Mouse (Mus musculus) mature B cell (primary cell): ENCODE data around the gene Traf7.

Experiments used
- in situ Hi-C: fragments of 300-500 bp; cut with MboI; formaldehyde crosslinking; loops from 2 replicates; pipeline ENCODE4 v1.14.3; 2019

Gene Traf7

GRCm38 (mm10) chr17:24507806-24508460, 19.8 kb downstream of the Traf7 start:
- in situ Hi-C loops, result no loop called here

GRCm38 (mm10) chr17:24507129-24507664, 20.5 kb downstream of the Traf7 start:
- in situ Hi-C loops, result no loop called here

- in situ Hi-C loops, result no loop called here
Observed at GRCm38 (mm10) chr17:24506332-24507070, 21.2 kb downstream of the Traf7 start.

GRCm38 (mm10) chr17:24505286-24505955, 22.3 kb downstream of the Traf7 start:
- in situ Hi-C loops, result no loop called here

GRCm38 (mm10) chr17:24504085-24504484, 23.7 kb downstream of the Traf7 start:
- in situ Hi-C loops, result no loop called here

- in situ Hi-C loops, result no loop called here
Observed at GRCm38 (mm10) chr17:24502208-24502607, 25.5 kb downstream of the Traf7 start.

GRCm38 (mm10) chr17:24496026-24496425, 31.7 kb downstream of the Traf7 start:
- in situ Hi-C loops, result no loop called here

- in situ Hi-C loops, result no loop called here
Observed at GRCm38 (mm10) chr17:24495443-24495842, 32.3 kb downstream of the Traf7 start.

- in situ Hi-C loops, result no loop called here
Observed at GRCm38 (mm10) chr17:24494627-24495335, 33.0 kb downstream of the Traf7 start.

GRCm38 (mm10) chr17:24490399-24490798, 37.3 kb downstream of the Traf7 start:
- in situ Hi-C loops, result no loop called here

GRCm38 (mm10) chr17:24489265-24490030, 38.3 kb downstream of the Traf7 start:
- in situ Hi-C loops, result no loop called here

GRCm38 (mm10) chr17:24488662-24489264, 39.0 kb downstream of the Traf7 start:
- in situ Hi-C loops, result no loop called here

GRCm38 (mm10) chr17:24488186-24488661, 39.5 kb downstream of the Traf7 start, which contains the start of gene Caskin1:
Caskin1 (plus strand) TSS chr17:24488601.
- in situ Hi-C loops, result no loop called here

- in situ Hi-C loops, result no loop called here
Observed at GRCm38 (mm10) chr17:24485090-24485860, 42.5 kb downstream of the Traf7 start.

- in situ Hi-C loops, result no loop called here
Observed at GRCm38 (mm10) chr17:24483495-24483894, 44.2 kb downstream of the Traf7 start.

- in situ Hi-C loops, result no loop called here
Observed at GRCm38 (mm10) chr17:24481027-24481815, 46.5 kb downstream of the Traf7 start.

GRCm38 (mm10) chr17:24480201-24480826, 47.4 kb downstream of the Traf7 start:
- in situ Hi-C loops, result no loop called here

GRCm38 (mm10) chr17:24479431-24479830, 48.3 kb downstream of the Traf7 start:
- in situ Hi-C loops, result no loop called here
